Mouse (Mus musculus) CH12F3 (cell line): ENCODE data around the gene Mrgprb2.

Experiments
- in situ Hi-C: fragments of 300-500 bp; cut with MboI; formaldehyde crosslinking; loops from 2 replicates; pipeline ENCODE4 v1.14.3; 2020; ENCODE audit warnings: low sequenced_read_pairs

Gene Mrgprb2

GRCm38 (mm10) chr7:48557986-48558385 lies at the start of gene Mrgprb2:
Mrgprb2 (minus strand) TSS chr7:48558086.
- in situ Hi-C loops: no loop called here
